Mouse (Mus musculus): ENCODE measurements around the gene Selenoh. TPM values are rescaled to one million over a fixed set of nuclear protein-coding genes. Genes with fewer than 3 reads are reported as not detected.

Gene Selenoh
- 546 and 589 TPM in 2 replicates for total RNA-seq (2012; rRNA removed)

DNA sequence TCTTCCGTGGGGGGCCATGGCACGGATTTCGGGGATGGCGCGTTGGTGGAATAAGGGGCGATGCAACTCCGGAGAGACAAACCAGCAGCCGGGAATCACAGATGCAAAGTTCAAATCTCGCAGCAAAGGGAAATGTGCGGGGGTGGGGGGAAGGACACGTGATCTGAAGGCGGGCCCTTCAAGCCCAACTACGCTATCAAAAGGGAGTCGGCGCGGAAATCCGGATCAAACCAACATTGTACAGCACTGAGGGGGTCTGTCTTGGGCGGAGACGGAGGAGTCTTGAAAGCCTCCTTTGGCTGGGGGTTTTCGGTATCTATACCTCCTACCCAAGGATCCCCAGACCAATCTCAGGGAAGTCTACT is at the start of gene Selenoh:
Gene Selenoh, minus strand, starts transcription at position 202 of the 365 bp plus-strand sequence.
- no peaks in the 10 kb centered on the region for H3K9me3 ChIP-seq (ENCODE audit: control insufficient read depth, insufficient read depth, low read depth, low read length)
- H3K27ac ChIP-seq (ENCODE audit: insufficient read depth, low read depth, low read length, poor library complexity, severe bottlenecking), result peak within 1 kb of the TSS; percentile 99
- in situ Hi-C loops (cut with MboI; ENCODE audit: low sequenced_read_pairs in 2 of 2, unreplicated experiment in 2 of 2), result no loop called here
- TF ChIP-seq ZC3H11A (IDR thresholded peaks at IDR 0.05; ENCODE audit: borderline replicate concordance, low read depth, low read length) (no peak), CHD2 (IDR thresholded peaks at IDR 0.05; ENCODE audit: low read depth, low read length) (peak; percentile 90), HCFC1 (IDR thresholded peaks at IDR 0.05; ENCODE audit: borderline replicate concordance, insufficient read depth, low read length) (no peak; the same call in 1 of the 2 replicates), ZNF384 (IDR thresholded peaks at IDR 0.05; ENCODE audit: low read depth, low read length) (no peak)
- peak within 1 kb of the TSS; percentile 88 to 99 for H3K4me3 ChIP-seq (ENCODE audit: insufficient read depth in 1 of 2, low read depth in 1 of 2, low read length in 2 of 2, poor library complexity in 1 of 2, severe bottlenecking in 1 of 2)
- peaks cover 0 to 3% of the 10 kb centered on the region in 2 experiments; a peak in 2 of 4 replicates for H3K4me1 ChIP-seq (ENCODE audit: control insufficient read depth in 2 of 2, insufficient read depth in 2 of 2, low read length in 2 of 2, poor library complexity in 1 of 2)
- peak; percentile 96 for DNase-seq (ENCODE audit: low read depth, low spot score)
- peaks cover 33% of the 10 kb centered on the region for H3K36me3 ChIP-seq (ENCODE audit: control insufficient read depth, insufficient read depth, low read length, poor library complexity, severe bottlenecking)
- peak within 1 kb of the TSS; percentile 100 for H3K9ac ChIP-seq (ENCODE audit: insufficient read depth, low read depth, low read length, poor library complexity, severe bottlenecking)

DNA sequence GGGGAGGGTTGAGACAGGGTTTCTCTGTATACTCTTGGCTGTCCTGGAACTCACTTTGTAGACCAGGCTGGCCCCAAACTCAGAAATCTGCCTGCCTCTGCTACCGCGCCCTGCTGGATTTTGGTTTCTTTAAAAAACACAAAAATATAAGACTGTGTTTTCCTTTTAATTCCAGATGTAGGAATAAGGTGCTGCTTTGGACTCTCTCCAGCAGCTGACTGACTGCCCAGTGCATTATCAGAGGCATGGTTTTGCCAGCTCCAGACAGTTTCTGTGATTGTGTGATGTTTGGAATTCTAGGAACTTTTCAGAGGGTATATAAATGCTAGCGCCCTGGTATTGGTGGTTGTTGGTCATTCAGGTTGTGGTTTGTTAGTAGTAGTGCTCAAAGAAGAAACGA is 46.8 kb upstream of the Selenoh start:
- Histone ChIP-seq H3K9me3 (ENCODE audit: control insufficient read depth, insufficient read depth, low read depth, low read length) (no peaks in the 10 kb centered on the region), H3K4me3 (ENCODE audit: insufficient read depth in 1 of 2, low read depth in 1 of 2, low read length in 2 of 2, poor library complexity in 1 of 2, severe bottlenecking in 1 of 2) (no peak overlapping the region), H3K27ac (ENCODE audit: insufficient read depth, low read depth, low read length, poor library complexity, severe bottlenecking) (no peak overlapping the region), H3K36me3 (ENCODE audit: control insufficient read depth, insufficient read depth, low read length, poor library complexity, severe bottlenecking) (no peaks in the 10 kb centered on the region), H3K4me1 (ENCODE audit: control insufficient read depth in 2 of 2, insufficient read depth in 2 of 2, low read length in 2 of 2, poor library complexity in 1 of 2) (peaks cover 3 to 5% of the 10 kb centered on the region in 2 experiments; a peak in 3 of 4 replicates), H3K9ac (ENCODE audit: insufficient read depth, low read depth, low read length, poor library complexity, severe bottlenecking) (no peak overlapping the region)
- DNase-seq (ENCODE audit: low read depth, low spot score), result no peak
- in situ Hi-C loops (cut with MboI; ENCODE audit: low sequenced_read_pairs in 2 of 2, unreplicated experiment in 2 of 2), result no loop called here
- no peak for TF ChIP-seq CHD2 (IDR thresholded peaks at IDR 0.05; ENCODE audit: low read depth, low read length)
- TF ChIP-seq ZNF384 (IDR thresholded peaks at IDR 0.05; ENCODE audit: low read depth, low read length), result no peak
- TF ChIP-seq MAFK (IDR thresholded peaks at IDR 0.05; ENCODE audit: insufficient read depth, low read depth, low read length), result no peak
- TF ChIP-seq HCFC1 (IDR thresholded peaks at IDR 0.05; ENCODE audit: borderline replicate concordance, insufficient read depth, low read length), result no peak
- TF ChIP-seq ZC3H11A (IDR thresholded peaks at IDR 0.05; ENCODE audit: borderline replicate concordance, low read depth, low read length), result no peak

DNA sequence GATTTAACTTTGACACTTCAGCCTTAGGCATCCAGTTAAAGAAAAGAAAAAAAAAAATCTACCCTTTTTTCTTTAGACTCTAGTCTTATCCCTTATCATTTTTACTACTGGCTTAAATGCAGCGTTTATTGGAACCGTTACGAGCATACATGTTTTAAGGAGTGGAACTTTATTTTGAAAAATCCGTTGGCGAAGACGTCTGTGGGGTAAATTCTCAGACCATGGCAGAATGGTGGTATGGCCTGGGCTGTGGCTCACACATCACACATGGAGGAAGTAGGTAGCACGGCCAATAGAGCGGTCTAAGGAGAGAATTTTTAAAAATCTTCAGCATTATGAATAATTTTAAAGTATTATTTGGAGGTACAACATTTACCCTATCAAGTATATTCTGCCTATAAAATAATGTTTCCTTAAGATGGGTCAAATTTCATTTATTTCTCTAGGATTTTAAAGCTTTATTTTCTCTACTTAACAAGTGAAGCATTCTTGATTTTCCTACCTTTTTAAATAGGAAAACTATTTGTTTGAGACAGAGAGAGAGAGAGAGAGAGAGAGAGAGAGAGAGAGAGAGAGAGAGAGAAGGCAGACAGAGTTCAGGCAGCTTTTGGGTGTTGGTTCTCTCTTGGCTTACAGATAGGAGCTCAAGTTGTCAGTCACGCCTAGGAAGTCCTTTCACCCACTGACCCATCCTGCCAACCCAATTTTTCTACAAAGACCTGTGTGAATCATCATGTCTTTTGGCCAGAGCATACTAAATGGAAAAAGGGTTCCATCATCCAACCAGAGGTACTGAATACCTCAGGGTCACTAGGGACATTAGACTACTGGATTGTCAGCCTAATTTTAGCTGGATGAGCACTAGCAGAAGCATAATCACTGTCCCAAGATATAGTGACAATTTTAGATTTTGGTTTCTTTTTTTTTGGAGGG is 46.1 kb upstream of the Selenoh start:
- in situ Hi-C loops (cut with MboI; ENCODE audit: low sequenced_read_pairs in 2 of 2, unreplicated experiment in 2 of 2), result no loop called here

DNA sequence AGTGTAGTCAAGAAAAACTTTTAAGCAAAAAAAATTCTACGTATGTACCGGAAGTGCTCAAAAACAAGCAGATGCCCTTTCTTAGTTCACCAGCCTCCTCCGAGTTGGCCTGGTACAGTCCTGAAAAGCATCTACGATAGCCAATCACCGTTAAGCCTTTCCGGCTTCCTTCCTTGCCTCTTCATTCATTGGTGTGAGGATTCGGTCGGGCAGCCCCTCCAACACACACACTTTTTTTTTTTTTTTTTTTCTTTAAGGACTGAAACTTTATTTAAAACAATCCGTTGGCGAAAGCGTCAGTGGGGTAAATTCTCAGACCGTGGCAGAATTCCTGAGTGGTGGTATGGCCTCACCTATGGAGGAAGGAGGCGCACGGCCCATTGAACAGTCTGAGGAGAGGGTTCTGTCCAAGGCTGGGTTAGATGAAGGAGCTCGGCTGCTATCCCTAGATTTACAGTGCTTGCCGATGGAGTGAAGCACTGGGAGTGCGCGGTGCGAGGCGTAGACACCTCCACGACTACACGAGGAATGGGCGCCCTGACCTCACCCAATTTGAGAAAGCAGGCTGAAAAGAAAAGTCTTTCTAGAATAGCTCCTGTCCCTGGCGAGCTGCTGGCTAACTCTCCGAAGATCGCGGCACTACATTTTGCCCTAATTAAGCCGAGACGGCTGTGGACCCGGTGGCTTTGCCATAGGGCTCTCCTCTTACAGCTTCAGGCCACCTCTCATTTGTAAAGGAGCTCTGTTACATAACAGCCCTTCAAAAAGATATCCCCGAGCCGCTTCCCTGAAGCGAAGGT is 45.2 kb upstream of the Selenoh start:
- TF ChIP-seq CHD2 (IDR thresholded peaks at IDR 0.05; ENCODE audit: low read depth, low read length), result peak; percentile 78
- TF ChIP-seq ZC3H11A (IDR thresholded peaks at IDR 0.05; ENCODE audit: borderline replicate concordance, low read depth, low read length), result no peak
- TF ChIP-seq ZNF384 (IDR thresholded peaks at IDR 0.05; ENCODE audit: low read depth, low read length), result peak; percentile 100
- peak; percentile 86 for TF ChIP-seq MAFK (IDR thresholded peaks at IDR 0.05; ENCODE audit: insufficient read depth, low read depth, low read length)
- peak; percentile 87 for TF ChIP-seq HCFC1 (IDR thresholded peaks at IDR 0.05; ENCODE audit: borderline replicate concordance, insufficient read depth, low read length)

More for the DNA sequence above, 46.1 kb upstream of the Selenoh start:
- Histone ChIP-seq H3K36me3 (ENCODE audit: control insufficient read depth, insufficient read depth, low read length, poor library complexity, severe bottlenecking) (no peaks in the 10 kb centered on the region), H3K9ac (ENCODE audit: insufficient read depth, low read depth, low read length, poor library complexity, severe bottlenecking) (peak overlapping the region; percentile 81; the same call in 1 of the 2 replicates), H3K4me1 (ENCODE audit: control insufficient read depth in 2 of 2, insufficient read depth in 2 of 2, low read length in 2 of 2, poor library complexity in 1 of 2) (peaks cover 3 to 5% of the 10 kb centered on the region in 2 experiments; a peak in 3 of 4 replicates), H3K27ac (ENCODE audit: insufficient read depth, low read depth, low read length, poor library complexity, severe bottlenecking) (no peak overlapping the region), H3K9me3 (ENCODE audit: control insufficient read depth, insufficient read depth, low read depth, low read length) (no peaks in the 10 kb centered on the region), H3K4me3 (ENCODE audit: insufficient read depth in 1 of 2, low read depth in 1 of 2, low read length in 2 of 2, poor library complexity in 1 of 2, severe bottlenecking in 1 of 2) (peak overlapping the region; percentile 74 to 90)
- TF ChIP-seq HCFC1 (IDR thresholded peaks at IDR 0.05; ENCODE audit: borderline replicate concordance, insufficient read depth, low read length), result no peak
- no peak for DNase-seq (ENCODE audit: low read depth, low spot score)

More for the DNA sequence above, 45.2 kb upstream of the Selenoh start:
- H3K4me3 ChIP-seq (ENCODE audit: insufficient read depth in 1 of 2, low read depth in 1 of 2, low read length in 2 of 2, poor library complexity in 1 of 2, severe bottlenecking in 1 of 2), result peak overlapping the region; percentile 74 to 90
- peak overlapping the region; percentile 81 for H3K9ac ChIP-seq (ENCODE audit: insufficient read depth, low read depth, low read length, poor library complexity, severe bottlenecking)
- peaks cover 3 to 5% of the 10 kb centered on the region in 2 experiments; a peak in 3 of 4 replicates for H3K4me1 ChIP-seq (ENCODE audit: control insufficient read depth in 2 of 2, insufficient read depth in 2 of 2, low read length in 2 of 2, poor library complexity in 1 of 2)
- DNase-seq (ENCODE audit: low read depth, low spot score), result peak; percentile 86
- H3K36me3 ChIP-seq (ENCODE audit: control insufficient read depth, insufficient read depth, low read length, poor library complexity, severe bottlenecking), result no peaks in the 10 kb centered on the region
- in situ Hi-C loops (cut with MboI; ENCODE audit: low sequenced_read_pairs in 2 of 2, unreplicated experiment in 2 of 2), result no loop called here
- H3K27ac ChIP-seq (ENCODE audit: insufficient read depth, low read depth, low read length, poor library complexity, severe bottlenecking), result peak overlapping the region; percentile 57
- H3K9me3 ChIP-seq (ENCODE audit: control insufficient read depth, insufficient read depth, low read depth, low read length), result no peaks in the 10 kb centered on the region

All from ES-E14 (cell line).